Mouse (Mus musculus) brain, embryonic 14.5 days (tissue): ENCODE results near the gene Naa35. TPM values are rescaled to one million over a fixed set of nuclear protein-coding genes. Genes with fewer than 3 reads are reported as not detected.

Experiments
- DNase-seq: peaks from one replicate; pipeline ENCODE4 v3.0.0-alpha.2; 2011; ENCODE audit warnings: low read depth
- CTCF ChIP-seq: fragments of 200-500 bp; IDR thresholded peaks from 2 replicates; pipeline ENCODE4 v1.5.1; 2012; ENCODE audit warnings: inconsistent platforms, mild to moderate bottlenecking, moderate library complexity, borderline replicate concordance; ENCODE audit not compliant: insufficient read depth, insufficient read length; ENCODE audit errors: extremely low read depth
- POLR2A ChIP-seq: fragments of 200-500 bp; IDR thresholded peaks from 2 replicates; pipeline ENCODE4 v1.6.1; 2012; ENCODE audit warnings: mild to moderate bottlenecking, inconsistent platforms, borderline replicate concordance; ENCODE audit not compliant: poor library complexity, insufficient read depth, insufficient read length, severe bottlenecking; ENCODE audit errors: extremely low read depth
- polyA plus RNA-seq: library from polyadenylated mRNA; depleted of rRNA; stranded (reverse); fragments of >200 nt; gene quantifications from 2 replicates; pipeline ENCODE4 v1.2.3, GENCODE M21; 2012

Gene Naa35
- polyA plus RNA-seq, 1 experiment, result 114 TPM

- no peak for DNase-seq
- TF ChIP-seq POLR2A (no peak), CTCF (no peak)
Measured at GRCm38 (mm10) chr13:59555613-59556192, 29.4 kb upstream of the Naa35 start.

GRCm38 (mm10) chr13:59556670-59557069, 28.4 kb upstream of the Naa35 start:
- TF ChIP-seq POLR2A, result no peak
- no peak for TF ChIP-seq CTCF
- DNase-seq, result peak; percentile 46

GRCm38 (mm10) chr13:59557185-59557985, 27.7 kb upstream of the Naa35 start:
- TF ChIP-seq CTCF, result no peak
- TF ChIP-seq POLR2A, result peak; percentile 86
- peak; percentile 95 for DNase-seq

- no peak for DNase-seq
- TF ChIP-seq CTCF, result no peak
- no peak for TF ChIP-seq POLR2A
Measured at GRCm38 (mm10) chr13:59558776-59559175, 26.3 kb upstream of the Naa35 start.

GRCm38 (mm10) chr13:59562471-59562870, 22.6 kb upstream of the Naa35 start:
- TF ChIP-seq CTCF (no peak), POLR2A (no peak)
- no peak for DNase-seq

- TF ChIP-seq POLR2A (no peak), CTCF (no peak)
- DNase-seq, result no peak
Measured at GRCm38 (mm10) chr13:59564505-59564904, 20.6 kb upstream of the Naa35 start.

GRCm38 (mm10) chr13:59564923-59565322, 20.1 kb upstream of the Naa35 start:
- TF ChIP-seq POLR2A, result no peak
- TF ChIP-seq CTCF, result no peak
- DNase-seq, result no peak

GRCm38 (mm10) chr13:59565945-59566520, 19.0 kb upstream of the Naa35 start:
- DNase-seq, result no peak
- TF ChIP-seq CTCF, result no peak
- no peak for TF ChIP-seq POLR2A

- no peak for DNase-seq
- TF ChIP-seq POLR2A (no peak), CTCF (no peak)
Measured at GRCm38 (mm10) chr13:59571107-59571506, 14.0 kb upstream of the Naa35 start.

GRCm38 (mm10) chr13:59572549-59572948, 12.5 kb upstream of the Naa35 start:
- peak; percentile 62 for DNase-seq
- TF ChIP-seq CTCF, result no peak
- TF ChIP-seq POLR2A, result no peak

- DNase-seq, result no peak
- TF ChIP-seq POLR2A (no peak), CTCF (no peak)
Measured at GRCm38 (mm10) chr13:59580954-59581353, 4.1 kb upstream of the Naa35 start.
